Mouse (Mus musculus) forelimb bud, embryonic 11.5 days (tissue): ENCODE data around the gene D10Wsu102e.

Experiments used
- DNase-seq: peaks from one replicate; pipeline ENCODE4 v3.0.0-alpha.2; 2012; ENCODE audit warnings: low read depth, low spot score

Gene D10Wsu102e

GRCm38 (mm10) chr10:83536436-83536835, 176.4 kb downstream of the D10Wsu102e start:
- no peak for DNase-seq
